Mouse (Mus musculus): ENCODE results near the gene Lrrc47.

DNA sequence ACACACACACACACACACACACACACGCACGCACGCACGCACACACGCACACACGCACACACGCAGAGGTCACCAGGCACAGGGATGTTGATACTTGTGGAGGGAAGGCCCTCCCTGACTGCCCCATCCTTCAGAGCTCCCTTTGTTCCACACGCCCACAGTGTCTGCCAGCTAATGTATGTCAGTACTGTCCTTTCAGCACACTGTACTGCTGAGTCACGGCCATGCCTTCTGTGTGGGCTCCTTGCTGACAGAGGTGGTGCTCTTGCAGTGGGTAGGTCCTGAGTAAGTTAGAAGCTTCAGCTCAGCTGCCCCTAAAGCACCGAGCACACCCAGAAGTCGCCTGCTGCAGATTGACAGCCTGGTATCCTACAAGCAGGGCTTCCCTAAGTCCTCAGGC is 31.1 kb upstream of the Lrrc47 start:
- no peak for TF ChIP-seq CTCF (conservative IDR thresholded peaks at IDR 0.05 in 1 of 2, IDR thresholded peaks at IDR 0.05 in 1 of 2; ENCODE audit: low read depth in 2 of 2, low read length in 2 of 2)
- no peak for TF ChIP-seq MAX (IDR thresholded peaks at IDR 0.05; ENCODE audit: low read length)
- no peak for TF ChIP-seq JUND (conservative IDR thresholded peaks at IDR 0.05; ENCODE audit: low read depth, low read length)
- no peak for TF ChIP-seq GABPA (IDR thresholded peaks at IDR 0.05; ENCODE audit: insufficient replicate concordance, low read depth, low read length)
- no peak for TF ChIP-seq POLR2A (IDR thresholded peaks at IDR 0.05; ENCODE audit: low read depth, low read length)
- no peak for TF ChIP-seq USF2 (conservative IDR thresholded peaks at IDR 0.05; ENCODE audit: low read depth, low read length)
- no peak for TF ChIP-seq HCFC1 (IDR thresholded peaks at IDR 0.05; ENCODE audit: low read depth, low read length)
- TF ChIP-seq NRF1 (IDR thresholded peaks at IDR 0.05; ENCODE audit: low read depth, low read length), result no peak
- TF ChIP-seq TBP (conservative IDR thresholded peaks at IDR 0.05; ENCODE audit: low read depth, low read length), result no peak
- no peak for TF ChIP-seq EP300 (IDR thresholded peaks at IDR 0.05; ENCODE audit: low read length)
- TF ChIP-seq CHD1 (IDR thresholded peaks at IDR 0.05; ENCODE audit: low read depth, low read length), result no peak
- no peak for TF ChIP-seq RAD21 (IDR thresholded peaks at IDR 0.05; ENCODE audit: low read depth, low read length)
